ENCODE assay signal across 8 mouse cellular contexts in genomic region chr6:56908912-56909311, GRCm38 (mm10). TPM values are rescaled to one million over a fixed set of nuclear protein-coding genes. Genes with fewer than 3 reads are reported as not detected.
A peak's percentile ranks its signal among the peaks of the same experiment; 100 is the strongest.
DNase-seq lines count a peak whose midpoint lies in the region; TF ChIP-seq lines count a peak whose summit lies in the region.

No protein-coding gene starts in this region.

- no peak for DNase-seq in testis, postnatal 14 days (ENCODE audit: low spot score)
- peak; percentile 65 for DNase-seq in adrenal gland, adult 2 months
- peak; percentile 43 to 79 for DNase-seq in frontal cortex, adult 2 months (ENCODE audit: extremely low spot score in 1 of 2, low spot score in 1 of 2)
- peak; percentile 73 for DNase-seq in kidney, adult 18-20 months
- DNase-seq in liver, adult 2 months (ENCODE audit: extremely low read depth, low read depth, low spot score) = peak; percentile 60
- DNase-seq in yolk sac, embryonic 10.5 days (ENCODE audit: low spot score) = peak; percentile 30

- H3K79me2 ChIP-seq in liver, adult 2 months (ENCODE audit: control insufficient read depth, insufficient read depth, low read length) = peaks cover 21% of the 10 kb centered on the region; the same call in 1 of the 2 replicates

- WGBS in liver, adult 2 months = 6% methylated on average over 4 of the region's 4 CpGs
- WGBS in olfactory bulb, adult 2 months = 19% methylated on average over 4 of the region's 4 CpGs

- H3K9ac ChIP-seq in liver, adult 2 months (ENCODE audit: low read depth, low read length) = no peak overlapping the region

- no peak overlapping the region for H3K27ac ChIP-seq in testis, adult 2 months (ENCODE audit: control insufficient read depth, insufficient read depth, low read depth, low read length)
- H3K27ac ChIP-seq in liver, adult 2 months (replicated peaks; ENCODE audit: insufficient read depth, low read depth, low read length) = no peak overlapping the region
- no peak overlapping the region for H3K27ac ChIP-seq in olfactory bulb, adult 2 months (ENCODE audit: insufficient read depth, low read depth, low read length)

- H3K4me1 ChIP-seq in testis, adult 2 months (ENCODE audit: control insufficient read depth, insufficient read depth, low read length) = no peaks in the 10 kb centered on the region
- peaks cover 27% of the 10 kb centered on the region for H3K4me1 ChIP-seq in liver, adult 2 months (ENCODE audit: control insufficient read depth, insufficient read depth, low read length)
- no peaks in the 10 kb centered on the region; the same call in 1 of the 2 replicates for H3K4me1 ChIP-seq in olfactory bulb, adult 2 months (ENCODE audit: control insufficient read depth, insufficient read depth, low read length)

- TF ChIP-seq CTCF in testis, adult 2 months (IDR thresholded peaks at IDR 0.05; ENCODE audit: control insufficient read depth, insufficient read depth, insufficient replicate concordance, low read depth, low read length) = peak; percentile 55; the same call in 1 of the 2 replicates
- peak; percentile 90 for TF ChIP-seq CTCF in liver, adult 2 months (IDR thresholded peaks at IDR 0.05; ENCODE audit: low read depth, low read length)
- 0 out of 2 replicates have a peak, but pooled peaks have one; percentile 17 for TF ChIP-seq CTCF in olfactory bulb, adult 2 months (IDR thresholded peaks at IDR 0.05; ENCODE audit: insufficient read depth, low read depth, low read length)

- no peak for TF ChIP-seq POLR2A in testis, adult 2 months (IDR thresholded peaks at IDR 0.05; ENCODE audit: control insufficient read depth, low read depth, low read length)
- TF ChIP-seq POLR2A in liver, adult 2 months (IDR thresholded peaks at IDR 0.05; ENCODE audit: extremely low read depth, insufficient read depth, low read length) = no peak
- no peak for TF ChIP-seq POLR2A in olfactory bulb, adult 2 months (IDR thresholded peaks at IDR 0.05; ENCODE audit: insufficient read depth, low read depth, low read length)

- H3K27me3 ChIP-seq in testis, adult 2 months (ENCODE audit: control insufficient read depth, insufficient read depth, low read length) = no peaks in the 10 kb centered on the region
- H3K27me3 ChIP-seq in liver, adult 2 months (ENCODE audit: control insufficient read depth, insufficient read depth, low read length) = no peaks in the 10 kb centered on the region

- H3K36me3 ChIP-seq in testis, adult 2 months (ENCODE audit: control insufficient read depth, insufficient read depth, low read length) = no peaks in the 10 kb centered on the region
- no peaks in the 10 kb centered on the region for H3K36me3 ChIP-seq in liver, adult 2 months (ENCODE audit: control insufficient read depth, insufficient read depth, low read length)

- H3K4me3 ChIP-seq in testis, adult 2 months (ENCODE audit: control insufficient read depth, low read depth, low read length) = no peak overlapping the region
- no peak overlapping the region for H3K4me3 ChIP-seq in liver, adult 2 months (ENCODE audit: insufficient read depth, low read depth, low read length)
- H3K4me3 ChIP-seq in olfactory bulb, adult 2 months (ENCODE audit: insufficient read depth, low read depth, low read length) = no peak overlapping the region

RNA-seq across cellular contexts. Expression of gene Nt5c3, which starts 14.8 kb away (rescaled TPM):
- 4.8 and 7.4 TPM in 2 replicates for polyA plus RNA-seq in testis, adult 2 months (2012; rRNA removed)
- 10 to 100 TPM; 17.8 to 25.3 TPM for total RNA-seq in adrenal gland, adult 2 months (2021)
- 5.6 and 15.5 TPM in 2 replicates for polyA plus RNA-seq in adrenal gland, adult 2 months (2012; rRNA removed)
- polyA plus RNA-seq in frontal cortex, adult 2 months (2012; rRNA removed) = 44.5 and 52.0 TPM in 2 replicates
- 40.3 and 42.9 TPM in 2 replicates for total RNA-seq in liver, adult 2 months (2014; rRNA removed)
- 6.2 and 12.6 TPM in 2 replicates for polyA plus RNA-seq in liver, adult 2 months (2012; rRNA removed)
- polyA plus RNA-seq in olfactory bulb, adult 2 months (2012; ENCODE audit: insufficient read depth, insufficient read length, low replicate concordance, missing spikeins) = not detected in 2 replicates

RNA-seq across cellular contexts. Expression of gene Vmn1r4, which starts 14.9 kb away (rescaled TPM):
- 0.75 and 0.90 TPM in 2 replicates for polyA plus RNA-seq in testis, adult 2 months (2012; rRNA removed)
- total RNA-seq in adrenal gland, adult 2 months (2021) = under 1 TPM; 0.31 to 0.40 TPM
- 0.04 and 0.07 TPM in 2 replicates for polyA plus RNA-seq in adrenal gland, adult 2 months (2012; rRNA removed)
- polyA plus RNA-seq in frontal cortex, adult 2 months (2012; rRNA removed) = 0.28 and 0.34 TPM in 2 replicates
- 0.65 and 0.81 TPM in 2 replicates for total RNA-seq in liver, adult 2 months (2014; rRNA removed)
- 0.06 TPM in 1 of 2 replicates, not detected in the other for polyA plus RNA-seq in liver, adult 2 months (2012; rRNA removed)
- not detected in 2 replicates for polyA plus RNA-seq in olfactory bulb, adult 2 months (2012; ENCODE audit: insufficient read depth, insufficient read length, low replicate concordance, missing spikeins)

Comparison
In these comparisons a context has a peak if more than half of its experiments do, and no peak if none do; other contexts are left out.
1. CTCF ChIP-seq: peak in every context shown above with its lines; median percentile 90 in liver, adult 2 months; 55 in testis, adult 2 months; 17 in olfactory bulb, adult 2 months.